Mouse (Mus musculus): Measurements from ENCODE around the gene Hsf2bp.
"Not testable (repeated sequence)": the region's sequence is repeated elsewhere in the genome, so short reads cannot be mapped to it uniquely, and the experiment has no call there.

Hsf2bp gene

GRCm38 (mm10) chr17:32035609-32036508 lies at the start of gene Hsf2bp, which contains the start of gene Rrp1b:
TSS of gene Hsf2bp (minus strand) at chr17:32036349.
TSS of gene Rrp1b (plus strand) at chr17:32036100.
- no peak for DNase-seq (ENCODE audit: low spot score)

- no peak for DNase-seq (ENCODE audit: low spot score)
Measured at GRCm38 (mm10) chr17:32083351-32083750, 47.2 kb upstream of the Hsf2bp start.

- DNase-seq (ENCODE audit: low spot score): no peak
Measured at GRCm38 (mm10) chr17:32075164-32075563, 39.0 kb upstream of the Hsf2bp start.

- no peak for DNase-seq (ENCODE audit: low spot score)
Measured at GRCm38 (mm10) chr17:32074658-32075057, 38.5 kb upstream of the Hsf2bp start.

- peak; percentile 44 for DNase-seq (ENCODE audit: low spot score)
Measured at GRCm38 (mm10) chr17:32073359-32073758, 37.2 kb upstream of the Hsf2bp start.

- DNase-seq (ENCODE audit: low spot score): no peak
Measured at GRCm38 (mm10) chr17:32068810-32069209, 32.7 kb upstream of the Hsf2bp start.

GRCm38 (mm10) chr17:32068381-32068780 lies 32.2 kb upstream of the Hsf2bp start:
- DNase-seq (ENCODE audit: low spot score): no peak

- DNase-seq (ENCODE audit: low spot score): no peak
Measured at GRCm38 (mm10) chr17:32067541-32067940, 31.4 kb upstream of the Hsf2bp start.

GRCm38 (mm10) chr17:32064762-32065161 lies 28.6 kb upstream of the Hsf2bp start:
- not testable (repeated sequence) for DNase-seq (ENCODE audit: low spot score)

GRCm38 (mm10) chr17:32063654-32064053 lies 27.5 kb upstream of the Hsf2bp start:
- no peak for DNase-seq (ENCODE audit: low spot score)

- no peak for DNase-seq (ENCODE audit: low spot score)
Measured at GRCm38 (mm10) chr17:32061219-32061618, 25.1 kb upstream of the Hsf2bp start.

GRCm38 (mm10) chr17:32059084-32059483 lies 22.9 kb upstream of the Hsf2bp start:
- no peak for DNase-seq (ENCODE audit: low spot score)

GRCm38 (mm10) chr17:32057843-32058242 lies 21.7 kb upstream of the Hsf2bp start:
- DNase-seq (ENCODE audit: low spot score): no peak

- DNase-seq (ENCODE audit: low spot score): no peak
Measured at GRCm38 (mm10) chr17:32053677-32054076, 17.5 kb upstream of the Hsf2bp start.

GRCm38 (mm10) chr17:32052237-32053080 lies 16.3 kb upstream of the Hsf2bp start:
- no peak for DNase-seq (ENCODE audit: low spot score)

- no peak for DNase-seq (ENCODE audit: low spot score)
Measured at GRCm38 (mm10) chr17:32050609-32051008, 14.5 kb upstream of the Hsf2bp start.

- no peak for DNase-seq (ENCODE audit: low spot score)
Measured at GRCm38 (mm10) chr17:32049914-32050313, 13.8 kb upstream of the Hsf2bp start.

- DNase-seq (ENCODE audit: low spot score): no peak
Measured at GRCm38 (mm10) chr17:32048351-32048750, 12.2 kb upstream of the Hsf2bp start.

- DNase-seq (ENCODE audit: low spot score): peak; percentile 25
Measured at GRCm38 (mm10) chr17:32046541-32046940, 10.4 kb upstream of the Hsf2bp start.

- no peak for DNase-seq (ENCODE audit: low spot score)
Measured at GRCm38 (mm10) chr17:32040263-32040662, 4.1 kb upstream of the Hsf2bp start.

GRCm38 (mm10) chr17:32036509-32037438 lies 625 bp upstream of the Hsf2bp start:
- no peak for DNase-seq (ENCODE audit: low spot score)

GRCm38 (mm10) chr17:32034322-32034721 lies 1.8 kb downstream of the Hsf2bp start:
- no peak for DNase-seq (ENCODE audit: low spot score)
